Mouse (Mus musculus) embryonic stem cell, embryonic (primary cell): ENCODE measurements around the gene Iqcn.

Experiments used
- CTCF ChIA-PET, 4 experiments: fragments of 300-600 bp in 2 of 4; fragments of 350-600 bp in 2 of 4; sonication (Branson Sonifier 250); formaldehyde crosslinking; loops; one replicate each; lab custom pipeline; 2022; ENCODE audit warnings: inconsistent platforms in 2 of 4; lab: Charles Lee
- POLR2A ChIA-PET, 4 experiments: fragments of 300-600 bp in 2 of 4; fragments of 350-600 bp in 2 of 4; sonication (Branson Sonifier 250); formaldehyde crosslinking; loops; one replicate each; lab custom pipeline; 2022; ENCODE audit warnings: antibody characterized with exemption in 4 of 4, inconsistent platforms in 1 of 4; lab: Charles Lee

Gene Iqcn

GRCm38 (mm10) chr8:70744806-70745205, 41.5 kb downstream of the Iqcn start:
- ChIA-PET POLR2A (interaction anchor here in 3 of 4 experiments (1.0 to 14.5 kb wide), 9 partner anchors 10 to 94 kb away, joined by 3 to 148 read pairs (median 8); partner anchors contain the start of genes Arrdc2 (in 1 of the 3), Jund (in 1 of the 3), Mpv17l2 (in 1 of the 3) and Rab3a (in 1 of the 3)), CTCF (interaction anchor here in 2 of 4 experiments (0.6 to 1.5 kb wide), 3 partner anchors 18 to 96 kb away, joined by 3 to 4 read pairs (median 3); partner anchors contain the start of gene Gm3336 (in 1 of the 2))

- POLR2A ChIA-PET = interaction anchor here in 3 of 4 experiments (0.5 to 14.5 kb wide), 9 partner anchors 9 to 99 kb away, joined by 3 to 148 read pairs (median 4); partner anchors contain the start of genes Arrdc2 (in 1 of the 3), Mpv17l2 (in 1 of the 3) and Rab3a (in 1 of the 3)
- CTCF ChIA-PET = interaction anchor here in 2 of 4 experiments (0.8 to 1.5 kb wide), 3 partner anchors 12 to 27 kb away, joined by 3 to 4 read pairs (median 4); partner anchors contain the start of gene Gm3336 (in 1 of the 2)
Measured at GRCm38 (mm10) chr8:70745691-70746220, 42.5 kb downstream of the Iqcn start.

- ChIA-PET POLR2A (interaction anchor here in 3 of 4 experiments (0.8 to 14.5 kb wide), 11 partner anchors 8 to 142 kb away, joined by 3 to 148 read pairs (median 4); partner anchors contain the start of genes Arrdc2 (in 1 of the 3), Jund (in 1 of the 3), Mpv17l2 (in 1 of the 3) and Pik3r2 (in 1 of the 3)), CTCF (interaction anchor here in 2 of 4 experiments (0.8 to 1.2 kb wide), 2 partner anchors 11 to 17 kb away, joined by 3 to 4 read pairs; no protein-coding TSS in a partner anchor)
Measured at GRCm38 (mm10) chr8:70746676-70747075, 43.4 kb downstream of the Iqcn start.

- ChIA-PET POLR2A (interaction anchor here in 3 of 4 experiments (0.8 to 14.5 kb wide), 10 partner anchors 9 to 92 kb away, joined by 3 to 148 read pairs (median 4); partner anchors contain the start of genes Arrdc2 (in 2 of the 3), Jund (in 1 of the 3), Mpv17l2 (in 1 of the 3) and Pik3r2 (in 1 of the 3)), CTCF (interaction anchor here in 2 of 4 experiments (0.8 to 1.2 kb wide), 2 partner anchors 17 kb away, joined by 3 to 4 read pairs; no protein-coding TSS in a partner anchor)
Measured at GRCm38 (mm10) chr8:70747211-70747890, 44.1 kb downstream of the Iqcn start.

- ChIA-PET CTCF (interaction anchor here in 1 of 4 experiments (1.0 to 1.7 kb wide), 2 partner anchors 16 to 30 kb away, joined by 3 read pairs; partner anchors contain the start of gene Gm3336), POLR2A (interaction anchor here in 3 of 4 experiments (0.6 to 14.5 kb wide), 9 partner anchors 10 to 91 kb away, joined by 3 to 148 read pairs (median 3); partner anchors contain the start of genes Arrdc2 (in 2 of the 3), Jund (in 2 of the 3) and Mpv17l2 (in 2 of the 3))
Measured at GRCm38 (mm10) chr8:70748246-70749096, 45.2 kb downstream of the Iqcn start.

- ChIA-PET CTCF (interaction anchor here in 1 of 4 experiments (0.7 to 1.7 kb wide), 4 partner anchors 15 to 96 kb away, joined by 3 read pairs; partner anchors contain the start of gene Gm3336), POLR2A (interaction anchor here in 3 of 4 experiments (0.5 to 14.5 kb wide), 10 partner anchors 12 to 104 kb away, joined by 3 to 148 read pairs (median 4); partner anchors contain the start of genes Jund (in 2 of the 3), Arrdc2 (in 1 of the 3) and Mpv17l2 (in 1 of the 3))
Measured at GRCm38 (mm10) chr8:70749097-70749674, 45.9 kb downstream of the Iqcn start.

GRCm38 (mm10) chr8:70750128-70750680, 46.9 kb downstream of the Iqcn start:
- ChIA-PET POLR2A (interaction anchor here in 2 of 4 experiments (1.0 to 14.5 kb wide), 5 partner anchors 15 to 89 kb away, joined by 3 to 148 read pairs (median 3); partner anchors contain the start of genes Arrdc2 (in 1 of the 2), Jund (in 1 of the 2) and Mpv17l2 (in 1 of the 2)), CTCF (interaction anchor here in 2 of 4 experiments (0.7 to 2.8 kb wide), 5 partner anchors 14 to 95 kb away, joined by 3 to 8 read pairs (median 3); no protein-coding TSS in a partner anchor)

- ChIA-PET POLR2A (interaction anchor here (0.6 to 14.5 kb wide), 37 partner anchors 9 to 145 kb away, joined by 3 to 148 read pairs (median 5); partner anchors contain the start of genes Jund (in 3 of the 4), Arrdc2 (in 2 of the 4), Pde4c (in 2 of the 4) and Lsm4 (in 1 of the 4)), CTCF (interaction anchor here (0.5 to 7.8 kb wide), 47 partner anchors 9 to 298 kb away, joined by 3 to 79 read pairs (median 4); partner anchors contain the start of genes Gm3336 (in 4 of the 4), Lsm4 (in 2 of the 4), Mpv17l2 (in 2 of the 4) and Pde4c (in 2 of the 4))
Measured at GRCm38 (mm10) chr8:70752000-70752764, 48.9 kb downstream of the Iqcn start.

- ChIA-PET POLR2A (interaction anchor here in 3 of 4 experiments (0.7 to 14.5 kb wide), 30 partner anchors 10 to 144 kb away, joined by 3 to 148 read pairs (median 8); partner anchors contain the start of genes Jund (in 3 of the 3), Arrdc2 (in 2 of the 3), Gm3336 (in 1 of the 3) and Lsm4 (in 1 of the 3)), CTCF (interaction anchor here (0.5 to 7.8 kb wide), 22 partner anchors 10 to 152 kb away, joined by 3 to 79 read pairs (median 4); partner anchors contain the start of genes Gm3336 (in 2 of the 4), Arrdc2 (in 1 of the 4), Lrrc25 (in 1 of the 4) and Lsm4 (in 1 of the 4))
Measured at GRCm38 (mm10) chr8:70753151-70753550, 49.9 kb downstream of the Iqcn start.

GRCm38 (mm10) chr8:70754043-70754870, 51.0 kb downstream of the Iqcn start, which contains the start of gene Rab3a:
Gene Rab3a, plus strand, starts transcription at chr8:70754679.
- ChIA-PET POLR2A (interaction anchor here (0.5 to 14.5 kb wide), 69 partner anchors 8 to 249 kb away, joined by 3 to 148 read pairs (median 5); partner anchors contain the start of genes Arrdc2 (in 3 of the 4), Gm3336 (in 3 of the 4), Jund (in 3 of the 4) and Rpl18a (in 3 of the 4)), CTCF (interaction anchor here (0.5 to 7.8 kb wide), 27 partner anchors 9 to 922 kb away, joined by 3 to 79 read pairs (median 4); partner anchors contain the start of genes Gm3336 (in 3 of the 4), Jak3 (in 1 of the 4), Lsm4 (in 1 of the 4) and Pde4c (in 1 of the 4))

- ChIA-PET CTCF (interaction anchor here (0.5 to 7.8 kb wide), 25 partner anchors 8 to 764 kb away, joined by 3 to 79 read pairs (median 4); partner anchors contain the start of genes Gm3336 (in 3 of the 4), Lsm4 (in 1 of the 4) and Pde4c (in 1 of the 4)), POLR2A (interaction anchor here (0.5 to 14.5 kb wide), 69 partner anchors 9 to 250 kb away, joined by 3 to 148 read pairs (median 4); partner anchors contain the start of genes Jund (in 3 of the 4), Rpl18a (in 3 of the 4), Arrdc2 (in 2 of the 4) and Gm3336 (in 2 of the 4))
Measured at GRCm38 (mm10) chr8:70754871-70755660, 51.8 kb downstream of the Iqcn start.

- POLR2A ChIA-PET = interaction anchor here (0.6 to 14.5 kb wide), 24 partner anchors 8 to 146 kb away, joined by 3 to 148 read pairs (median 6); partner anchors contain the start of genes Jund (in 3 of the 4), Arrdc2 (in 2 of the 4), Gm3336 (in 1 of the 4) and Iqcn (in 1 of the 4)
- CTCF ChIA-PET = interaction anchor here in 2 of 4 experiments (0.8 to 7.8 kb wide), 5 partner anchors 7 to 145 kb away, joined by 3 to 79 read pairs (median 8); partner anchors contain the start of genes Gm3336 (in 1 of the 2) and Pde4c (in 1 of the 2)
Measured at GRCm38 (mm10) chr8:70755661-70756475, 52.6 kb downstream of the Iqcn start.
